Mouse (Mus musculus): ENCODE results near the gene Flad1.

Flad1 gene

DNA sequence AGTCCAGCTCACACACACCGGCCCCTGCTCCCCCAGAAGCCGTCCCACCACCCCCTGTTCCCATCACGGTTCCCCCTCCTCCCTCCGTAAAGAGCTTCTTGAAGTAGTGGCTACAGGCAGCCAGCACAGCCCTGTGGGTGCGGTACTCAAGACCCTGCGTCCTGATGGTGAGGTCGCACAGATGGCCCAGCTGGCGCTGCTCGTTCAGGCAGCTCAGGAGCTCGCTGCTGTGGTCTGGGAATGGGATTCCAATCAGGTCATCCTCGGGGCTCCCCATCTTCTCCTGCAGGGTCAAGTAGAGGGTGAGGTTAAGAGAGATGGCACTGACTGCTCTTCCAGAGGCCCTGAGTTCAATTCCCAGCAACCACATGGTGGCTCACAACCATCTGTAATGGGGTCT, 30.4 kb downstream of the Flad1 start:
- DNase-seq = no peak

DNA sequence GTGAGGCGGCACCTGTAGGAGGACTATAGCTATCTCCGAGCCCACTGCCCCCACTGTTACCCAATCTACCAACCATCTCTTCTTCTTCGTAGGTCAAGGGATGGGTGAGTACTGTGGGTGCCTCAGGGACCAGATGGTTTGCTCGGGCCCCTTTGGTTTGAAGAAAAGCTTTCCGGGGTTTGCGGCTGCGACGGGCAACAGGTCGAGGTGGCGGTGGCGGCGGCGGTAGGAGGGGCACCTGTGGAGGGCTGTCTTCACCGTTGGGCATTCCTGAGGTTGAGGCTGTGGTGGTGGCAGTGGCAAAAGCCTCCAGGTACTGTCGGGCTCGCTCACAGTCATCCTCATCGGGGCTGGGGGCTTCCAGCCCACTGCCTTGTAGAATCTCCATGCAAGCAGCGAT, 31.0 kb downstream of the Flad1 start:
- DNase-seq = no peak

DNA sequence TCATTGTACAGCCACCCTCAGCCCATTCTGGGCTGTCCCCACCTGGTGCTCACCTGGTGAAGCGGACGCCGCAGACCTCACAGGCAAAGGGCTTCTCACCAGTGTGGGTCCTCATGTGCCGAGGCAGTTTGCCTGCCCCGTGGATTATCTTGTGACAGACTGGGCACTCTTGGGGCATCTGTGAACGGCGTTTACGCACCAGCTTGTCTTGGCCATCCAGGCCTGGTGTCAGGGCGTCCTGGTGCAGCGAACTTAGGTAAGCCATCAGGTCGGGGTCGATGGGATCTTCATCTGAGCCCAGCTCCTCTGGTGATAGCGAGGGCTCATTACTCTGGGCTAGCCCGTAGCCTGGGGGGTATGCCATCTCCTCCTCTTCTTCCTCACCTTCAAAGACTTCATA, 31.4 kb downstream of the Flad1 start:
- no peak for DNase-seq

DNA sequence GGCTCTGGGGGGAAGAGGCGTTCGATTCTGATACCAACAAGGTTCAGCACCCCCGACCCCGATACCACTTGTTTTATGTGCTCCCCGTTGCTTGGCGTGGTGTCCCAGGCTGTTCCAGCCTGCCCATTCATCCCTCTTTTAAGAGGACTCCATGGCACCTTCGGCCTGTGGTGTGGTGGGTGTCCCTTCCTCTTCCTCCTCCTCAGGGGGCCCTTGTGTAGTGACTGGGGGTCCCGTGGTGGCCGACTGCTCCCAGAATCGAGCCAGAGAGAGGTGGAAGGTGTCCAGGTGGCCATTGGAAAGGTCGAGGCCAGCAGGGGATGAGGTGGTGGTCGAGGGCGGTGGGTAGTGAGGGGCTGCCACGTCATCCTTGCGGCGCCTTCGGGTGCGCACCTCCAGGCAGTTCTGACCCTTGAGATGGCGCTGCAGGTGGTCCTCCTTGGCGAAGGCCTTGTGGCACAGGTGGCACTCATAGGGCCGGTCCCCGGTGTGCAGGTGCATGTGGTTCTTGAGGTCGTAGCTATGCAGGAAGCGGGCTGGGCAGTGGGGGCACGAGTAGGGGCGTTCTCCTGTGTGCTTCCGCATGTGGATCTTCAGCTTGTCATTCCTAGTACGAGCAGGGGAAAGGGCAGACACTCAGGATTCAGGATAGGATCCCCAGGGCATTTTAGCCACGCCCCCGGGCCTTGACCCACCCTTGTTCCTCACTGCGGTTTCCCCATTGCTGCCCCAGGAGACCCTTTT, 32.1 kb downstream of the Flad1 start:
- no peak for DNase-seq

DNA sequence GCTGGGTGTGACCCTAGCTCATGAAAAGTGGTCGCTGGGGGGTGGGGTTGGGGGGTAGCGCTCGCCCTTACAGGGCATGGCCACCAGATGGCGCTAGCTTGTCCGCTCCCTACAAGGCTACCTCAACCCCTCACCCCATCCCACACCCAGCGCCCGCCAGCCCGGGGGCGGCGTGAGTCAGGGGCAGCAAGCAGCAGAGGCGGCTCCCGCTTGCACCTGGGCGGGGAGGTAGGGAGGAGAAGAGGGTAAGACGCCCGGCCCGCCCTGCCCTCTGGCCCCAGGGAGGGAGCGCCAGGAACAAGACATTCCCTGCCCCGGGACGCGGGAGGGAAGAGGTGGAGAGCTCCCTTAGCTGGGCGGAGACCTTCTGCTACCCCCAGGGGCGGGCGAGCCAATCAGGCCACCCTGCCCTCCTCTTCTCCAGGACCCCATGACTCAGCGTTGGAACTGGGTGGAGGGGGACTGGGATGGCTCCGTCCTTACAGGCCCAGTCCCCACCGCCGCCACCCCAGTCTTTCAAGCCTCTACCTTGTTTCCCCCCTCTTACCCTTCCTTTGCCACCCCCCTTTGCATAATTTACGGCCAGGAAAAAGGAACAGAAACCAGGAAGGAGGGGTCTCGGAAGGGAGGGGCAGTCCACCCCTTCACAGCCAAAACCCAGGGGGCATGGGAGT, 33.1 kb downstream of the Flad1 start:
- peak; percentile 80 for DNase-seq

DNA sequence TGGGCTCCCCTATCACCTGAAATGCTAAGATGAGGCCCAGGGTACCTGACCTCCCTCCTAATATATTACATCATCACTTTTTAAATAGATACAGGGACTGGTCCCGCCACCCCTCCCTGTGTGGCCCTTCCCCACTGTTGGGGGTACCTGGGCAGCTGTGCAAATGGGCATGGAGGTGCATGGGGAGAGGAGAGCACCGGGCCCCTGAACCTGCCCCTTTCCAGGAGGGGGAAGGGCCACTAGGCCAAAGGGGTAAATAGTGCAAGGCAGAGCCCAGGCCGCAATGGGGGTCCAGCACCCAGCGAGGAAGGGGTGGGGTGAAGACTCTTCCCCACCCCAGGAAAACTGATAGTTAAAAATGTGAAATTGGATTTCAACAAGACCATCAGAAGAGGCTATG, 33.8 kb downstream of the Flad1 start:
- DNase-seq = no peak

DNA sequence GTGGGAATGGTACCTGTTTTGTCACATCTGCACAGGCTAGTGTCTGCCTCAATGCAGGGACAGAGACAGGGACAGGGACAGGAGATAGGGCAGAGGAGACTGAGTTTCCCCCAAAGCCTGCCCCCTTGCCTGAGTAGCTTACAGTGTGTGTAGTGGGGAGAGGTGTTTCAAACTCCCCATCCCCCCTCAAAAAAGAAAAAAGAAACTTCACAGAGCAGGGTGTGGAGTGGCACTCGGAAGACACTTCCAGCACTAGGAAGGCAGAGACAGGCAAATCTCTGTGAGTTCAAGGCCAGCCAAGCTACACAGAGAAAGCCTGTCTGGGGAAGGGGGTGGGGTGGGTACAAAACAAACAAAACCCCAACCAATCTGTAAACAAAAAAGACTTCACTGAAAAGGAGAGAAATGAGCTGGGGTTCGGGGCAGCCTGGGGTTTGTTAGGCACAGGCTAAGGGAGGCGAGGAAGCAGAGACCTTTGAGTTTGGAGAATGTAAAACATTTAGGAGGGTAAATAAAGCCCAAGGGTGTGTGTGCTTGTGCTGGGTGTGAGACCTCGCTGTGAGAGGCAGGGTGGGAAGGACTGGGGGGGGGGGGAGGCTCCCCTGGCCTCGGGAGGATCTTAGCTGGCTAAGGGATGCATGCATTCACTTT, 38.0 kb downstream of the Flad1 start:
- DNase-seq = no peak

DNA sequence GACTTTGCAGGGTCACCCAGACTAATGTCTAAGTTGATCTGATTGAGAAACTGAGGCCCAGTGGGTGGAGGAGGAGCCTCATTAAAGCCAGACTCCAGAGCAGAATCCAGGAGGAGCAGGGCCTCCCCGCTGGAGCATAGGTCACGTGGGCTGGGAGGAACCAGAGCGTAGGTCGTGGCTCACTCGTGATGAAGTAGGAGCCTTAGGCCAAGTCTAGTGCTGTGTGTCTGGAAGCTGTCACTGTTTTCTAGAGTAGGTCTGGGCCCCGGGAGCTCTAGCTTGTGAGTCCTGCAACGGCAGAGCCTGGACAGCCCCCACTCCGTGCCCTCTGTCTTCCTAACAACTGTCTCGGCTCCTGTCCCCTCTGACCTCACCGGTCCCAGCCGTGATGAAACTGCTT, 44.3 kb downstream of the Flad1 start:
- no peak for DNase-seq

DNA sequence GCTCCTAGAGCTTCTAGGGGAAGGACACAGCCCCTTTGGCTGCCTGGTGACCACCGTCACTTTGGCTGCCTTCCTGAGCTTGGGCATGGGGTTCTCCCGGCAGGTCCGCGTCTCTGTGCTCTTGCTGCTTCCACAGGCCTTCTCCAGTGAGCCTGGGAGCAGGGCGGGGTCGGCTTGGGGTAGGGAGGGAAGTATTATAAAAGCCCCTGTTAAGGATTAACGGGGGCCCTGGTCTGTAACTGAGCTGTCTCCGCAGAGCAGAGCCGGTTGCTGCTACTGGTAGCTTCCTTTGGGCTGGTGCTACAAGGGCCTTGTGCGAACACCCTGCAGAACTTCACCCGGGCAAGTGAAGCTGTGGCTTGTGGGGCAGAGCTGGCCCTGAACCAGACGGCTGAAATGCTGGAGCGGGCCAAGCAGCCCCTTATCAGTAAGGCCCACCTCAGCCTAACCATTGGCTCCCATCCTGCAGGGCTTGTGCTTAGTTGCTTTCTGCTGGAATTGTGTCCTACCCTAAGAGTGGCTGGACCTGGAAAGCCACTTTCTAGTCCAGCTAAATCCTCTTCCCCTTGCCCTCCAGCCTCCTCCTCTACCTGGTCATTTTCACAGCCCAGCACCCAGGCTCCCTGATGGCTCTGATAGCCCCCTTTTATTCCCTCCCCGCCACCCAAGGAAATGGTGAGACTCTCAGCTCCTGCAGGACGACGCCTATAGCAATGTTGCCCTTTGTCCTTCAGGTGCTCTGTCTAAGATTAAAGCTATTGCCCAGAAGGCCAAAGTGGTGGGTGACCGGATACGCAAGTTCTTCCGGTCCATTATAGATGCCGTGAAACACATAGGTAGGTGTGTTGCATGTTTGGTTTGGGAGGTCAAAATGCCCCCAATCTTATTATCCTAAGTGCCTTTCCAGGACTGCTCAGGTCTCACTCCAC, 45.9 kb downstream of the Flad1 start:
- DNase-seq = no peak

DNA sequence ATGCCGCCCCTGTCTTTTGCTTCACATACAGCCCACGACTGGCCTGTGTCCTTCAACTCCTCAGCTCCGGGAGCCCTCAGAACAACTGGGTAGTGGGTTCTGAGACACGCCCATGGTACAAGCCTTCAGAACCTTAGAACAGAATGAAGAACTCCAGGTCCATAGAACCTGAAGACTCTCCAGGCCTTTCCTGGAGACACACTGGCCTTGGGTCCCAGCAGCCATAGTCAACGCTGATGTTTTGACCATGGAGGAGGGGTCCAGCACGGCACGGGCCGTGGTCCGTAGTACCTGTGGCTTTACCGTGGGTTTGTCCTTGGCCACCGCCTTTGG, 46.6 kb downstream of the Flad1 start, which contains the start of gene Dcst1:
Gene Dcst1, minus strand, starts transcription at position 101 of the 333 bp plus-strand sequence.
- no peak for DNase-seq

DNA sequence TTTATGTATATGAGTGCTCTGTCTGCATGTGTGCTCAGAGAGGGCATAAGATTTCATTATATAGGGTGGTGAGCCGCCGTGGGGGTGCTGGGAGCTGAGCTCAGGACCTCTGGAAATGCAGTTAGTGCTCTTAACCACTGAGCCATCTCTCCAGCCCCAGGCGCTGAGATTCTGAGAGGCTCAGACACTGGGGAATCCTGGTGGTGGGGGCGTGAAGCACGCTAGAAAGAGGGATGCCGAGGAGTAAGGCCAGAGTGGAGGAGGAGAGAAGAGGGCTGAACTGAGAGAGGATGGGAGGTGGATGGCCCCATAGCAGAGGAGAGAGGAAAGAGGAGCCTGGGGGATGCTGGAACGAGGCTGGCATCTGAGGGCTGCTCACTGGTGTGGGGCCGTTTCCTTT, 47.0 kb downstream of the Flad1 start:
- no peak for DNase-seq

DNA sequence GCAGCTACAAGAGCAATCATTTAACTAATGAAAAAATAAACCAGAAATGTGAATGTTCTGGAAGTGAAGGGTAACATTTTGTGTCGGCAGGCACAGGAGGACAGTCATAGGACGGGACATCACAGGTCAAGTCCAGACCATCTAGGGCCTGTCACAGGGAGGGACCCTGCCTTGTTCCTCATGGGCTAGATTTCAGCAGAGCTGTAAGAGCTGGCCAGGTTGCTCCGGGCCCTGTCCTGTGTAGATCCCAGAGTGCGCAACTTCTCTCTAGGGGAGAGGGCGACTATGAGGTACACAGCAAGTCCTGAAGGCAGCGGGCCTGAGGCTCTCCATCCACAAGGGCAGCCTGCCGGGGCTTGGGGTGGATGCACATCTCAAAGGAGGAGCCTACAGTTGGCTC, 50.0 kb downstream of the Flad1 start, which contains the start of gene Dcst2:
Gene Dcst2, plus strand, starts transcription at position 301 of the 400 bp plus-strand sequence.
- DNase-seq = no peak

DNA sequence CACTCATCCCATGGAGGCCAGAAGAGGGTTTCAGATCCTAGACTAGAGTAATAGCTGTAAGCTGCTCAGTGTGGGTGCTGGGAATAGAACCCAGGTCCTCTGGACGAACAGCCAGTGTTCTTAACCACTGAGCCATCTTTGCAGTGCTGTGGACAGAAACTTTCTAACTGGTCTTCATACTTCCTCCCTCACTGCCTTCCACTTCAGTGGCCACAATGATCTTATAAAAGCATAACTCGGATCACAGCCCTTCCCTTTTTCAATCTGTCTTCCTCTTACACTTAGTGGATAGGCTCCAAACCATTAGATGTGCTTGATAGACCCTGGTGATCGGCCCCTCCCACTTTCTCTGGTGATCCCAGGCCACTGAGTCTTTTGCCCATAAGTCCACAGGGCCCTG, 51.4 kb downstream of the Flad1 start:
- no peak for DNase-seq

DNA sequence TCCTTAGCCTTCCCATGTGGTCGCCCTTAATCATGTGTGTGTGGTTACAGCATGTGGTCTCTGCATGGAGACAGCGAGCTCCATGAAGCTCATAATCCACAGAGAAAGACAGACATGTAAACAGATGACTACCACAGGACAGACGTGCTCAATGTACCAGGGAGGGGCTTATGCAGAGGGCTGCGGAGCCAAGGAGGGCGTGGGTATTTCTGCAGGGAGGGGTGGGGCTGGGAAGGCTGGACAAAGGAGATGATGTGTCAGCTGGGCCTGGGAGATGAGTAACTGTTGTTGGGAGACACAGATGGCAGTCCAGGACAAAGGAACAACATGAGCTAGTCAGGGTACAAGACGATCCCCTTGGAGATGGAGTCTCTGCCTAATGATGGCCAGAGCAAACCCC, 52.0 kb downstream of the Flad1 start:
- DNase-seq = no peak

DNA sequence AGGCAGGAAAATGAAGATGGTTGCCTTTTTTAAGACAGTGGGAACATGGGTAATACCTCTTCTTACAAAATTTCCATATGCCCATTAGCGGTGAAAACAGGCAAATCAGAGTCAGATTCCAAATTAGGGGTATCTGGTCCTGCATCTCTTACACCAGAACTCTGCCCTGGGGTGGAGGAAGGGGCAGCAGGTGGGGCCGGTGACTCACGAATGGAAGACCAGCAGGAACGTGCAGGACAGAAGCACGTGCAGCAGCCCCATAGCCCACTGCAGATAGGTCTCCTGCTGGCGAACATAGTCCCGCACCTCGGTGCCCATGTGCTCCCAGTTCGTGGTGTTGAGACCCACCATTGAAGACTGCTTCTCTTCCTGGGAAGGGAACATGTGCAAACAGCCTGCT, 55.6 kb downstream of the Flad1 start:
- DNase-seq = no peak

DNA sequence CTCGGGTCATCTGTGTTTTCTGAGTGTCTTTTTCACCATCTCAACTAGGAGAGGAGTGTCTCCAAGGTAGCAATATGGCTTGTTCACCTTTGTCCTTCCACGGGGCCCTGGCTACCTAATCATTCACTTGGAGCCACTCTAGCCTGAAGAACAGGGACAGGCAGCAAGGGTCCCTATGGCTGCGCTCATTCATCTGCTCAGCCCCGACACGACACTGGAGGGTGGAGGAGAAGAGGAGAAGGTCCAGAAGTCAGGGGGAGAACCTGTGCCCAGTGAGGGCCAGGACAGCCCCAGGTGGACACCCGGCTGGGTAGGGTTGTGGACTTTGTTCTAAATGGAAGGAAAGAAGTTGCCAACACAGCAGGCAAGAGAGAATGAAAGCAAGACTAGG, 56.2 kb downstream of the Flad1 start:
- DNase-seq = no peak

DNA sequence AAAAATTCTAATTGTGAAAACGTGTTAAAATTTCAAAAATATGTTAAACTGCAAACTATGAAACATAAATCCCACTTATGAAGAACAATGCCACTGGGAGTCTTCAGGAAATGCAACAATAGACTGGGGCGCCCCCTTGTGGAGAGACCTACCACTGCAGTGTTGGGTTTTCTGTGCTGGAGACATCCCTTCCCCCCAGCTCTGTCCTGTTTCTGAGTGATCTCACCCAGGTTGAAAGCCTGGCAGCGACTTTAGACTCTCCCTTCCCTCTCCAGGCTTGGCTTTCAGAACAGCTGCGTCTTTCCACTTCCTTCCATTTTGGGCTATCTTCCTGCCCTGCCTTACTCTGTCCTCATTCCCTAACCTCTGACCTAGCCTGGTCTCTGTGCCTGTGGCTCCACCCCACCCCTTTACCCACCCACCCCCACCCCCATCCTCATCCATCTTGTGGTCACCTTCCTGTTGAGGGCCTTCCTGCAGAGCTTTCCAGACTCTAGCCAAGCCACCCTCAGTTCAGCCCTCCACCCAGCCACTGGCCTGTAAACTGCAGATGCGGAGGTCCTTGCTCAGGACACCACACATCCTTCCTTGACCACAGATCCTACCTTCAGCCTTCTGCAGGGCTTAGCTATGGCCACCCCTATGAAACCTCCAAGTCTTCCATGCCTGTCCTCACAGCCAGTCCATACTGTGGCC, 56.7 kb downstream of the Flad1 start:
- peak; percentile 93 for DNase-seq

DNA sequence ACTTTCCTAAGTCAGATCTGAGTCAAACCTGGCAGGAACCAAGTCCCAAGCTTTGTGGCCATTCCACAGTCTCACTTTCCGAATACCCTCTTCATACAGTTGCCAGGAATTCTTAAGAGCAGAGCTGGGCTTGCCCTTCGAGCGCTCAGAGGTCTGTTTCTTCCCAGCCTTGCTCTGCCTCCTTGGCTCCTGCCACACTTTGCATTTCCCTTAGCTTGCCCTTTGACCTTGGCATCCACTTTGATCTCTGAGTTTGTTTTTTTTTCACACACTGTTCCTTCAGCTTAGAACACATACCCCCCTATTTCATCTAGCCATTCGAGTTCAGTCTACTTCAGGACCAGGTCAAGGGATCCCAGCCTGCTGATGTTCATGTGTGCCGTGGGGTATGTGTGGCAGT, 60.4 kb downstream of the Flad1 start:
- no peak for DNase-seq

All from lung, postnatal 14 days (tissue).